Mouse (Mus musculus): ENCODE measurements around the gene Pttg1.

- no peak for TF ChIP-seq CTCF (IDR thresholded peaks at IDR 0.05; ENCODE audit: borderline replicate concordance, insufficient read depth, low read length)
- no peak; the same call in none of the 2 replicates for TF ChIP-seq POLR2A (IDR thresholded peaks at IDR 0.05; ENCODE audit: low read depth, low read length)
Measured at GRCm38 (mm10) chr11:43434024-43434407, 8.0 kb upstream of the Pttg1 start.

Data from embryonic fibroblast, embryonic 13.5 days (primary cell).